Mouse (Mus musculus): Measurements from ENCODE around the gene Foxf1.

- no peak for TF ChIP-seq CTCF (IDR thresholded peaks at IDR 0.05; ENCODE audit: low read depth, low read length)
- no peak for TF ChIP-seq TAL1 (conservative IDR thresholded peaks at IDR 0.05; ENCODE audit: low read depth, low read length)
Measured at GRCm38 (mm10) chr8:121136856-121137255, 52.7 kb downstream of the Foxf1 start.
